Mouse (Mus musculus) forebrain, embryonic 14.5 days (tissue): ENCODE measurements around the gene Prdm2. TPM values are rescaled to one million over a fixed set of nuclear protein-coding genes. Genes with fewer than 3 reads are reported as not detected.

ENCODE experiments used
- ATAC-seq: fragments of 200-750 bp; cut with Nextera tagmentation; 2 replicates; pipeline ENCODE4 v1.8.0; 2017; ENCODE audit warnings: mild to moderate bottlenecking, moderate library complexity
- DNase-seq: peaks from one replicate; pipeline ENCODE4 v3.0.0-alpha.2; 2015; ENCODE audit warnings: low spot score
- H3K27ac ChIP-seq: fragments of 300-500 bp; sonication (generic); 2 replicates; pipeline ENCODE4 v1.5.1; 2014; ENCODE audit warnings: low read depth, mild to moderate bottlenecking, control low read depth, low read length, moderate library complexity
- H3K27me3 ChIP-seq: fragments of 300-500 bp; sonication (generic); replicated peaks from 2 replicates; pipeline ENCODE4 v1.6.1; 2014; ENCODE audit warnings: low read length, control low read depth, mixed read lengths; ENCODE audit not compliant: control insufficient read depth, insufficient read depth
- H3K36me3 ChIP-seq: fragments of 300-500 bp; sonication (generic); 2 replicates; pipeline ENCODE4 v1.6.1; 2014; ENCODE audit warnings: low read length, control low read depth; ENCODE audit not compliant: control insufficient read depth, insufficient read depth
- H3K4me1 ChIP-seq: fragments of 300-500 bp; sonication (generic); 2 replicates; pipeline ENCODE4 v1.6.1; 2014; ENCODE audit warnings: antibody characterized with exemption, low read length, control low read depth; ENCODE audit not compliant: control insufficient read depth, insufficient read depth
- H3K4me2 ChIP-seq: fragments of 300-500 bp; sonication (generic); 2 replicates; pipeline ENCODE4 v1.6.1; 2014; ENCODE audit warnings: mild to moderate bottlenecking, control low read depth, low read length
- H3K4me3 ChIP-seq: fragments of 300-500 bp; sonication (generic); 2 replicates; pipeline ENCODE4 v1.5.1; 2014; ENCODE audit warnings: low read depth, low read length, control low read depth
- H3K9ac ChIP-seq: fragments of 300-500 bp; sonication (generic); 2 replicates; pipeline ENCODE4 v1.6.1; 2014; ENCODE audit warnings: mild to moderate bottlenecking, low read length, control low read depth, moderate library complexity
- H3K9me3 ChIP-seq: fragments of 300-500 bp; sonication (generic); replicated peaks from 2 replicates; pipeline ENCODE4 v1.6.1; 2016; ENCODE audit warnings: low read length, control low read depth, mixed read lengths; ENCODE audit not compliant: control insufficient read depth
- whole genome bisulfite sequencing: fragments of 180-500 bp; shearing (Covaris S2); extraction: QIAGEN DNeasy Blood & Tissue Kit; methylation state at CpG from one replicate; pipeline ENCODE4 v1.1.7; 2014; 5-methylcytosine and 5-hydroxymethylcytosine counted together
- polyA plus RNA-seq: library from polyadenylated mRNA; unstranded; fragments of >200 nt; fragmentation: Nextera tagmentation; extraction: Ambion mirVana; gene quantifications from 2 replicates; pipeline ENCODE4 v1.2.1, GENCODE M21; 2014

The Prdm2 gene
- polyA plus RNA-seq, 1 experiment from 2014 or later: 13.1 TPM

DNA sequence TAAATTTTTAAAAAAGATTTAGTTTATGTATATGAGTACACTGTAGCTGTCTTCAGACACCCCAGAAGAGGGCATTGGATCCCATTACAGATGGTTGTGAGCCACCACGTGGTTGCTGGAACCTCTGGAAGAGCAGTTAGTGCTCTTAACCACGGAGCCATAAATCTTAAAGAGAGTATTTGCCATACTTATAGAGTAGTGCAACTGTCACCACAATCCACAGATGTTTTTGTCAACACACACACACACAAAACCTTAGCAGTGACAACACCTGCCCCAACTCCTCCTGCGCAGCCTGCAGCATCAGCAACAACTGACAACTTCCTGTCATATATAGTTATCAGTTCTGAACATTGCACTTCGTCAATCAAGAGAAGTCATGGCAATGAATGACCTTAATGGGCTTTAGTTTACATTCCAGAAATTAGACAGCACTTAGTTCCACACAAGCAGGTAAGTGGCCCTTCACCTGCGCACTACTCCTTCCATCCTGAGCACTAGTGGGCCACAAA is 14.9 kb downstream of the Prdm2 start:
- H3K27ac ChIP-seq: no peak overlapping the region
- H3K4me2 ChIP-seq: no peak overlapping the region
- 92% methylated on average over 5 of the region's 5 CpGs for whole genome bisulfite sequencing
- H3K9me3 ChIP-seq: no peaks in the 10 kb centered on the region
- DNase-seq (no peak), ATAC-seq (no peak)
- H3K4me1 ChIP-seq: no peaks in the 10 kb centered on the region
- H3K36me3 ChIP-seq: no peaks in the 10 kb centered on the region
- no peaks in the 10 kb centered on the region for H3K27me3 ChIP-seq
- H3K4me3 ChIP-seq: no peak overlapping the region
- H3K9ac ChIP-seq: no peak overlapping the region

DNA sequence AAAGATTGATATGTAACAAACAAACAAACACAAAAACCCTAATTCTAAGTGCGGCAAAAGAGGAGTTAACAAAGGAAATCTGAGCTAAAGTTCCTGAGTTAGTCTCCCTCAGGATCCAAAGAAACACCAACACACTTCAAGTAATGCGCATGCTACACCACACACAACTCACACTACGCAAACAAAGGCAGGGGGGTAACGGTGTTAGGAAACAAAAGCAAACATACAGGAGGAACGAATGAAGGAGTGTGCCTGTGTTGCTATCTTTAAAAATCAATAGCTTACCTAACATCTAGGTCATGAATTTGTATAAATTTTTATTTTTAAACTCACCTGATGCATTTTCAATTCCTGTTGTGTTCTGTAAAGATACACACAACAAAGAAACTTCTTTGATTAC is 18.5 kb downstream of the Prdm2 start:
- ATAC-seq (no peak), DNase-seq (no peak)
- WGBS: 71% methylated on average over 5 of the region's 5 CpGs
- H3K9me3 ChIP-seq: no peaks in the 10 kb centered on the region
- H3K4me1 ChIP-seq: no peaks in the 10 kb centered on the region
- H3K4me2 ChIP-seq: no peak overlapping the region
- no peak overlapping the region for H3K4me3 ChIP-seq
- no peaks in the 10 kb centered on the region for H3K36me3 ChIP-seq
- H3K27me3 ChIP-seq: no peaks in the 10 kb centered on the region
- H3K27ac ChIP-seq: no peak overlapping the region
- H3K9ac ChIP-seq: no peak overlapping the region

DNA sequence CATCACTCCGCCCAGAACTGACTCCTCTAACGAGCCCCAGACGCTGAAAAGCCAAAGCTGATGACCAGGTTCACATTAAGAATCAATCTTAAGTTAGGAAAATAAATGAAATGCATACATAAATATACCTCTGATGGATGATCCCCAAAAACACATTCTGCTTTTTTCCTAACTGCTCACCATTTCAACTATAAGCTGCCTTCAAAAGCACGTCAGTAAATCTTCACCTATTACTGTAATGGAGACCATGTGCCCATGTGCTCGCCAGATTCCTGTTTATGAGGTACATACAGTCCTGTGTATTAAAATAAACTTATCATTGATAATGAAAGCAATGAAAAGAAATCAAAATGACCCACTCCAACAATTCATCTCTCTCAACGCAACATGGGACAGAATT is 19.6 kb downstream of the Prdm2 start:
- Histone ChIP-seq H3K4me2 (no peak overlapping the region), H3K36me3 (no peaks in the 10 kb centered on the region), H3K27ac (no peak overlapping the region), H3K4me1 (no peaks in the 10 kb centered on the region), H3K9me3 (no peaks in the 10 kb centered on the region), H3K27me3 (no peaks in the 10 kb centered on the region), H3K4me3 (no peak overlapping the region), H3K9ac (no peak overlapping the region)
- DNase-seq: no peak
- no peak for ATAC-seq
- 66% methylated on average over 6 of the region's 6 CpGs for WGBS

DNA sequence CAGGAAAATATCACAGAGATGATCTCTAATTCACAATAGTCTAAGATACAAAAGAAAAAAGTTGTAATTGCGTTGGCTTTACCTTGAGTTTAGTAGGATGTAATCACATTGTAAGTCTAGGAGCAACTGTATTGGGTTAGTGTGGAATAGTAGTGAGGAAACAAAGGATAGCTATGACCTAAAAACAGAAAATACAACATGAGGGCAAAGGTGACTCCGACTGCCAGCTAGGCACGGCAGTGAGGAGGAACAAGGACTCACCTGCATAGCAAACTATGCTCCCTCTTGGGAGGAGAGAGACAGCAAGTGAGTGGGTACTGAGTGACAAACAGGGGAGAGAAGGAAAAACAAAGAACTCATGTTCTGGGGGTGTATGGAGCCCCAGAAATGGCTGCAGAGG is 21.0 kb downstream of the Prdm2 start:
- DNase-seq: no peak
- no peaks in the 10 kb centered on the region for H3K9me3 ChIP-seq
- H3K9ac ChIP-seq: no peak overlapping the region
- H3K27me3 ChIP-seq: no peaks in the 10 kb centered on the region
- H3K36me3 ChIP-seq: no peaks in the 10 kb centered on the region
- no peak overlapping the region for H3K4me2 ChIP-seq
- H3K27ac ChIP-seq: no peak overlapping the region
- WGBS: 87% methylated on average over 3 of the region's 3 CpGs
- ATAC-seq: no peak
- no peaks in the 10 kb centered on the region for H3K4me1 ChIP-seq
- H3K4me3 ChIP-seq: no peak overlapping the region

DNA sequence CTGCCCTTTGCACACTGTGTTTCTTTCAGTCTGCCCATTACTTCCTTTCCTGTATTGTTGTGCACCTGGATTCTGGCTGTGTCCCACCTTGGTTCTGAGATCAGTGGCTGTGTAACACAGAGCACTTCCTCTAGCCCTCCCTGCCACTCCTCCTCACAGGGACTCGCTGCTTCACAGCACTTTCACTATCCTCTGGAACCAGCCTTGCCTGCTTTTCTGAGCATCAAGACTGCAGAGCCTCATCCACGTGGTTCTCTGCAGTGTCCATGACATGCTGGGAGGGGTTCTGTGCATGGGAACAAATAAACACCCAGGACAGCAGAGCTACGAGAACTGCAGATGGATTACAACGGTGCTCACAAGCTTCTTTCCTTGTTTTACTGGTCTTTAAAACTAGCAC is 22.1 kb downstream of the Prdm2 start:
- no peak overlapping the region for H3K4me2 ChIP-seq
- ATAC-seq: no peak
- H3K4me3 ChIP-seq: no peak overlapping the region
- H3K27ac ChIP-seq: no peak overlapping the region
- no peaks in the 10 kb centered on the region for H3K36me3 ChIP-seq
- H3K27me3 ChIP-seq: no peaks in the 10 kb centered on the region
- WGBS: 75% methylated on average over 4 of the region's 4 CpGs
- H3K4me1 ChIP-seq: no peaks in the 10 kb centered on the region
- no peaks in the 10 kb centered on the region for H3K9me3 ChIP-seq
- DNase-seq: no peak
- H3K9ac ChIP-seq: no peak overlapping the region

DNA sequence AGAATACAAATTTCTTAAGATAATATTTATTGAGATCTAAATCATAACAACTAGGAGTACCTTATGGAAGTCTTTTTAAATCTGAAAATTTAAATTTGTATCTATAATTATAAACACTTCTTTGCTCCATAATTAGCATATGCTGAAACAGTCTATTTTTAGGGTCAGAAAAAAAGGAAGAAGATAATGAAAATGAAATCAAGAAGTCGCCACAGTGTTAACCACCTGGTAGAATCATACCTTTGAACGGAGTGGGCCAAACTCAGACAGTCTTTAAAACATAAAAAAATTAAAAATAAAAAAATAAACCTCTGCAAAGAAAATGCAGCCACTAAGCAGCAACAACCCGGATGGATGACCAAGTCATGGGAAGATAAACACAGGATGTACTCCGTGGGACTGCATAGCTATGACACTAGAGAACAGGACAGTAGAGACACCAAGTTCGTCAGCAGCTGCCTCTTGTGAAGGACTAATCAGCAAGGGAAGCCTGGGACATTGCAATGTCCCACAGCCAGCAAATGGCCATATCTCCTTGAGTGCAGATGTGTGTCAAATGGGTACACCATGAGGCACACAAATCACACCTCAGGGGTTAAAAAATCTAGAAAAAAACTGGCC is 24.1 kb downstream of the Prdm2 start:
- no peaks in the 10 kb centered on the region for H3K4me1 ChIP-seq

DNA sequence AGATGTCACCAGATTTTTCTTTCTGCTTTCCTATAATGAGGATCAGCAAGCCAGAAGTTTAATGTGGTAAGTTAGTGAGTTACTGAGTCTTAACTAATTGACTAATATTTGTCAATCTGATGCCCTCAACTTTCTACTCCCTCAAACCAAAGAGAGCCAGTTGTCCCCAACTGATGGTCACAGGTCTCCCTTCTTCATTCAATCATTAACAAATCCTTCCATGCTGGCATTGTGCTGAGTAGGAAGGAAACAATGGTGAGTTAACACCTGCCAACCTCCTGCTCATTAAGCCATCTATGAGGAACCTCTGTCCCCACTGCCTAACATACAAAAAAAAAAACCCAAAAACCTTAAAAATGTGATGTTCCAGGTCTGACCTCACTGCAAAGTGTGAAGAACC is 26.7 kb downstream of the Prdm2 start:
- no peak overlapping the region for H3K9ac ChIP-seq
- no peak for DNase-seq
- ATAC-seq: no peak
- H3K27me3 ChIP-seq: no peaks in the 10 kb centered on the region
- H3K4me3 ChIP-seq: no peak overlapping the region
- no peak overlapping the region for H3K4me2 ChIP-seq
- no peaks in the 10 kb centered on the region for H3K9me3 ChIP-seq
- no peak overlapping the region for H3K27ac ChIP-seq
- H3K4me1 ChIP-seq: no peaks in the 10 kb centered on the region
- H3K36me3 ChIP-seq: no peaks in the 10 kb centered on the region

More for the DNA sequence above, 24.1 kb downstream of the Prdm2 start:
- H3K27me3 ChIP-seq: no peaks in the 10 kb centered on the region
- H3K27ac ChIP-seq: no peak overlapping the region
- H3K9me3 ChIP-seq: no peaks in the 10 kb centered on the region
- no peak for ATAC-seq
- DNase-seq: no peak
- no peak overlapping the region for H3K4me3 ChIP-seq
- no peaks in the 10 kb centered on the region for H3K36me3 ChIP-seq
- whole genome bisulfite sequencing: 91% methylated on average over 5 of the region's 5 CpGs
- H3K4me2 ChIP-seq: no peak overlapping the region
- H3K9ac ChIP-seq: no peak overlapping the region

DNA sequence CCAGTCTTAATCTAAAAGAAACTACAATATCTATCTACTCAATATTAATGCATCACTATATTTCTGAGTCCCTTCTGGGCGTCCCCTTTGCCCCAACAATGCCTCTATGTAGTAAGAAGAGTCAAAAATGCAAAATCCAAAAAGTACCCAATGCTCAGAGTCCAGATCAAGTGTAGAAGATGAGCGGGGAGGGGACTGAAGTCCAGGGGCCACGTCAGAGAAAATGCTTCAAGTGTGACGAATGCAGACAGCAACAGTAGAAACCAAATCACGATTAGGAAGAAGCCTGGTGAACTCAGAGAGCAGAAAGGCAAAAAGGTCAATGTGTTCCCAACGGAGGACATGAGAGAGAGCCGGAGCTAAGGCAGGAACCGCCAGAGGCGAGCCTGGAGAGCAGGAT is 27.3 kb downstream of the Prdm2 start:
- peaks cover 1% of the 10 kb centered on the region; the same call in 1 of the 2 replicates for H3K36me3 ChIP-seq
- H3K9me3 ChIP-seq: no peaks in the 10 kb centered on the region
- no peak overlapping the region for H3K27ac ChIP-seq
- H3K4me2 ChIP-seq: no peak overlapping the region
- DNase-seq (no peak), ATAC-seq (no peak)
- 90% methylated on average over 9 of the region's 9 CpGs for WGBS
- no peaks in the 10 kb centered on the region for H3K4me1 ChIP-seq
- no peak overlapping the region for H3K4me3 ChIP-seq
- no peaks in the 10 kb centered on the region for H3K27me3 ChIP-seq
- no peak overlapping the region for H3K9ac ChIP-seq

DNA sequence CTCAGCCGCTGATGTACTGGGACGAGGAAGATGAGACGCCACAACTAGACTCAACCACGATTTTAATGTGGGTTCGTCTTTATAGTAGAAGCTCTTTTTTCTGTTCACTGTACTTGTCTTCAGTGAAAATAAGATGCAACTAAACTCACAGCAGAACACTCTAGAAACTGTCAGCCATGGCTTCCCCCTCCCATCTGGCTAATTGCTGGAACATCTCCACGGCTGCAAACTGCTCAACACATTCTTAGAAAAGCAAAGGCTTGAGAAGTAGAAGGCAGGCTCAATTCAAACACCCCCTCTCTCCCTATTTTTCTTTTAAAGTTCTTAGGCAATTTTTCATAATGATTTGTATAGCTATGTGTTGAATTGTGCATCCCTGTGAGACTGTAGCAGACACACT is 29.7 kb downstream of the Prdm2 start:
- no peak overlapping the region for H3K4me2 ChIP-seq
- H3K27me3 ChIP-seq: no peaks in the 10 kb centered on the region
- ATAC-seq: no peak
- no peaks in the 10 kb centered on the region for H3K4me1 ChIP-seq
- peaks cover 12% of the 10 kb centered on the region for H3K36me3 ChIP-seq
- H3K4me3 ChIP-seq: no peak overlapping the region
- H3K9me3 ChIP-seq: no peaks in the 10 kb centered on the region
- DNase-seq: peak; percentile 21
- H3K9ac ChIP-seq: no peak overlapping the region
- H3K27ac ChIP-seq: no peak overlapping the region
- 89% methylated on average over 6 of the region's 6 CpGs for WGBS
